Mouse (Mus musculus) frontal cortex, adult (tissue): ENCODE data around the gene Phactr3.
A peak's percentile ranks its signal among the peaks of the same experiment; 100 is the strongest.
"Not testable (repeated sequence)": the region's sequence is repeated elsewhere in the genome, so short reads cannot be mapped to it uniquely, and the experiment has no call there.

ENCODE experiments used
- ATAC-seq: cut with Nextera tagmentation; 2 replicates; pipeline ENCODE4 v1.9.2; 2017; ENCODE audit warnings: mild to moderate bottlenecking, moderate library complexity, mixed read lengths; ENCODE audit not compliant: low TSS enrichment

The Phactr3 gene

GRCm38 (mm10) chr2:178118801-178119560 lies at the start of gene Phactr3:
Phactr3 (plus strand) TSS chr2:178118975.
- ATAC-seq: 0 out of 2 replicates have a peak, but pooled peaks have one; percentile 54

GRCm38 (mm10) chr2:178078166-178078717 lies 40.5 kb upstream of the Phactr3 start, which contains the start of gene Zfp931:
Zfp931 (minus strand) TSS chr2:178078476.
- not testable (repeated sequence) for ATAC-seq

GRCm38 (mm10) chr2:178089586-178089985 lies 29.2 kb upstream of the Phactr3 start:
- ATAC-seq: no peak

GRCm38 (mm10) chr2:178098021-178098420 lies 20.8 kb upstream of the Phactr3 start:
- peak; percentile 70 for ATAC-seq

GRCm38 (mm10) chr2:178101957-178102356 lies 16.8 kb upstream of the Phactr3 start:
- peak; percentile 98 for ATAC-seq

- ATAC-seq: peak; percentile 81
Measured at GRCm38 (mm10) chr2:178117946-178118345, 829 bp upstream of the Phactr3 start.

GRCm38 (mm10) chr2:178119561-178120355 lies 983 bp downstream of the Phactr3 start:
- no peak for ATAC-seq

GRCm38 (mm10) chr2:178120356-178120645 lies 1.5 kb downstream of the Phactr3 start:
- no peak for ATAC-seq

GRCm38 (mm10) chr2:178120651-178121374 lies 2.0 kb downstream of the Phactr3 start:
- no peak for ATAC-seq

- ATAC-seq: no peak
Measured at GRCm38 (mm10) chr2:178121375-178121688, 2.6 kb downstream of the Phactr3 start.

- ATAC-seq: no peak
Measured at GRCm38 (mm10) chr2:178121946-178122665, 3.3 kb downstream of the Phactr3 start.

GRCm38 (mm10) chr2:178123466-178123865 lies 4.7 kb downstream of the Phactr3 start:
- no peak for ATAC-seq

GRCm38 (mm10) chr2:178125427-178125826 lies 6.7 kb downstream of the Phactr3 start:
- no peak for ATAC-seq

- no peak for ATAC-seq
Measured at GRCm38 (mm10) chr2:178126041-178126820, 7.5 kb downstream of the Phactr3 start.

- ATAC-seq: peak; percentile 22; the same call in 1 of the 2 replicates
Measured at GRCm38 (mm10) chr2:178128594-178128993, 9.8 kb downstream of the Phactr3 start.

GRCm38 (mm10) chr2:178129161-178129560 lies 10.4 kb downstream of the Phactr3 start:
- ATAC-seq: peak; percentile 91

GRCm38 (mm10) chr2:178129676-178130075 lies 10.9 kb downstream of the Phactr3 start:
- no peak for ATAC-seq

- ATAC-seq: no peak
Measured at GRCm38 (mm10) chr2:178130536-178130935, 11.8 kb downstream of the Phactr3 start.

- ATAC-seq: no peak
Measured at GRCm38 (mm10) chr2:178131011-178131410, 12.2 kb downstream of the Phactr3 start.

- ATAC-seq: no peak
Measured at GRCm38 (mm10) chr2:178131606-178132365, 13.0 kb downstream of the Phactr3 start.
